Mouse (Mus musculus): ENCODE data around the gene Pik3r3.
A peak's percentile ranks its signal among the peaks of the same experiment; 100 is the strongest.

The Pik3r3 gene

GRCm38 (mm10) chr4:116221140-116221851, at the start of gene Pik3r3:
TSS of gene Pik3r3 (plus strand) at chr4:116221618.
- peak; percentile 96 for DNase-seq (ENCODE audit: low read depth, low spot score)

DNA sequence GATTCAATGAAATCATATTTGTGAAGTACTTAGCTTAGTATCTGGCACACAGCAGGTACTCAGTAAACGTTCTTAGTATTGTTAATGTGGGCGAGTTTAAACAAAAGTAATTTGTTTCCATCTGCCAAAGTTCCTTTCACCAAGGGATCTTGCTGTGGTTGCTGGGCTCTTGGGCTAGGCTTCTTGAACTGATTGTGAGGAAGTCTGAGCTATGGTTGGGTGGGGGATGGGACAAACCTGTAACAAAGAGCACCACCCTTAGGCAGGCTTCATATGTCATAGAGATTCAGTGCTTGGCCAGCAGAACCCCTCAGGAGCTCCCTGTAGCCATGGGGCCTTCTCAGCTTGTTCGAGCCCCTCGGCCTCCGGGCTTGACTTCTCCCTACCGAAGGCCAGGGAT, 48.3 kb upstream of the Pik3r3 start, which contains the start of the genes 1700042G07Rik and Gm49337:
TSS of gene 1700042G07Rik (plus strand) at position 301 of the 400 bp plus-strand sequence.
TSS of gene Gm49337 (plus strand) at position 313 of the 400 bp plus-strand sequence.
- DNase-seq (ENCODE audit: low read depth, low spot score), result no peak

- DNase-seq (ENCODE audit: low read depth, low spot score), result no peak
These were observed 47.7 kb upstream of the Pik3r3 start for GRCm38 (mm10) chr4:116173752-116174151.

DNA sequence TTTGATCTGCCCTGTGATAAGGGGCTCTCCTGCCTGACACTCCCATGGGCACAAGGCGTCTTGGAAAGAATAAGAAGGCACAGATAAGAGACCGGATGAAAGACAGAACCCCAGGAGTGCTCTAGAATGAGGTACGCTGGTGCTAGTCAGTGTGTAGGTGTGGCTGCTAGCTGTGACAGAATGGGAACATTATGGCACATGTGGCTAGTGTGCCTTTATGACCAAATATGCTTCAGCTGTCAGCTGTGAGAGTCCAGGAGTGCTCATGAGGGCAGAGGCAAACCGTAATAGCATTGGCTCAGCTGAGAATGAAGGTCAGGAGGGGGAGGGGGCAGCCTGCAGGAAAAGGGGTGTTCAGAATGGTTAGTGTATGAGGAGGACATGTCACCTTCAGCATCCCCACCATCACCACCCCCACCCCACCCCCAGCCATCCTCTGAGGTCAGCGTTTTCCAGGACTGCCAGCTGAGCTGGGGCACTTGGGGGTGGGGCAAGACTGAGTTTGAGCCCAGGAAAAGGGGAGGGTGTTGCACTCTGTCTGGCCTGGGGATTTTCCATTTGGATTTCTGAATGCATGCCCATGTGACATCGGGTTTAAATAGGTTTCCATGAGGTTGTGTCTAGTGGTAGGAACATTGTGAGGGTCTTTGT, 46.8 kb upstream of the Pik3r3 start:
- peak; percentile 61 for DNase-seq (ENCODE audit: low read depth, low spot score)

GRCm38 (mm10) chr4:116175136-116175535, 46.3 kb upstream of the Pik3r3 start:
- DNase-seq (ENCODE audit: low read depth, low spot score), result no peak

- DNase-seq (ENCODE audit: low read depth, low spot score), result peak; percentile 52
These were observed 45.5 kb upstream of the Pik3r3 start for GRCm38 (mm10) chr4:116175711-116176542.

- no peak for DNase-seq (ENCODE audit: low read depth, low spot score)
These were observed 44.9 kb upstream of the Pik3r3 start for GRCm38 (mm10) chr4:116176543-116176988.

DNA sequence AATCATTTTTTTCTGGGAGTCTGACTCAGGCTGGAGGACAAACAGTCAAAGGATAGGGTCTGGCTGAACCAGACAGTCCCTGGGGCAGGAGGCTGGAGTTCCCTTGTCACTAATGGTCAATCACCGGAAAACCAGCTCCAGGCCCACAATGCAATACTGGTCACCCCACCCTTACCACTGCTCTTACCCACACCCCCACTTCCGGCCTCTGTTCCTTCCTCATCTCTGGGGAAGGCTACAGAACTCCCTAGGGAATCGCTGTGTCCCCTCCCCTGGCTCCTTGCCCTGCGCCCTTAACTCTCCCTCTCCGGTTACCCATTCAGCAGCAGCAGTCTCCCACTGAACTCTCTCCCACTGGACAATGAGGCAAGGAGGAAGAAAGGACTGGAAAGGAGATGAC, 44.3 kb upstream of the Pik3r3 start:
- no peak for DNase-seq (ENCODE audit: low read depth, low spot score)

- DNase-seq (ENCODE audit: low read depth, low spot score), result no peak
These were observed 39.3 kb upstream of the Pik3r3 start for GRCm38 (mm10) chr4:116182079-116182478.

DNA sequence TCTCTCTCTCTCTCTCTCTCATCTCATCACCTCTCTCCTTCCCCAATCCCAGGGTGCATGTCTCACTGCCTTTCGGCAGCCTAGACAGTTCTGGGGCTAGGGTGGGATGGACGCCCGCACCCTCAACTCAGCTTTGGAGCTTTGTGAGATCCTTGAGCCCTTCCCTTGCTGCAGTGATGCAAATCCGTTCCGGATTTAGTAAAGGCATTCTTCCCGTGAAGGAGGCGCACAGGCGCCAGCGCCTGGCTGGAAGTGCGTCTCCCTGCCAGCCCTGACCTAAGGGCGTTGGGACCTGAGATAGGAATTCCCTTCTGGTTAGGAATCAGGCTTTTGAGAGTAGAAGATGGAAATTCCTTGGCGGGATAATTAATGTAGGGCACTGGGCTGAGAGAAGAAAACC, 38.7 kb upstream of the Pik3r3 start:
- no peak for DNase-seq (ENCODE audit: low read depth, low spot score)

DNA sequence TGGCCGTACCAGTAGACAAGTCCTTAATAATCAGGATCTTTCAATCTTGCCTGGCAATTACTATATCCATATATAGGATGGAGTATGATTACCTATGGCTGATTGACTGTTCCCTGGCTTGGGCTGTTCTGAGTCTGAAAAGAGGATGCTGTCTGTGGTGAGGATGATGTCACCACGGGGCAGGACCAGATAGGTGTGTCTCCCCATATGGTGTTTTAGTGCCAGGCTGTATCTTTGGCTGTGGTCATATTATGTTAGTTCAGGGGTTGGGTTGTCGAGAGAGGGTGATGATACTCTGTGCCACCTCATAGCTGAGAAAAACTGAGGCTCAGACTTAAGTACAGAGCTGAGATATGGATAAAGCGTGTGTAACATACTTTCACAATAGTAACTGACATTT, 36.3 kb upstream of the Pik3r3 start:
- no peak for DNase-seq (ENCODE audit: low read depth, low spot score)

DNA sequence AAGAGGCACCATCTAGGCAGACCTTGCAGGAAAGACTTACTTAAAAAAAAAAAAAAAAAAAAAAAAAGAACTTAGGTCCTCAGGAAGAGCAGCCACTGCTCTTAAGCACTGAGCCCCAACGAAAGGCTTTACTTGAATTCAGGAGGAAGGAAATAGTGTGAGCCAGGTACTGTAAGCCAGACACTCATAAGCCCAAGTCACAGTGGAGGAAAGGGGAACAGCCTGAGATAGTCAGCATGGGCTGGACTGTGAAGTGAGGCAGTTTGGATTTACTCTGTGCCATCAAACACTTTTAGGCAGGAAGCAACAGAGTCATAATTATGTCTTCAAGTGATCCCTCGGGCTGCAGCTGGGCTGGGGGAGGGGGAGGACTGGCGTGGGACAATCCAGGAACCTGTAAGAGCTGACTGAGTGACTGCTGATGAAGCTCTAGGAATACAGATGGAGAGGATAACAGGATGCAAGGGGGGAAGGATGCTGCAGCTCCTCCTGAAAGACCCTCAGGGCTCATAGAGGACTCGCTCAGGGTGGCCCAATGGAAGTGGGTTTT, 29.1 kb upstream of the Pik3r3 start:
- DNase-seq (ENCODE audit: low read depth, low spot score), result no peak

- no peak for DNase-seq (ENCODE audit: low read depth, low spot score)
These were observed 27.6 kb upstream of the Pik3r3 start for GRCm38 (mm10) chr4:116193583-116194383.

DNA sequence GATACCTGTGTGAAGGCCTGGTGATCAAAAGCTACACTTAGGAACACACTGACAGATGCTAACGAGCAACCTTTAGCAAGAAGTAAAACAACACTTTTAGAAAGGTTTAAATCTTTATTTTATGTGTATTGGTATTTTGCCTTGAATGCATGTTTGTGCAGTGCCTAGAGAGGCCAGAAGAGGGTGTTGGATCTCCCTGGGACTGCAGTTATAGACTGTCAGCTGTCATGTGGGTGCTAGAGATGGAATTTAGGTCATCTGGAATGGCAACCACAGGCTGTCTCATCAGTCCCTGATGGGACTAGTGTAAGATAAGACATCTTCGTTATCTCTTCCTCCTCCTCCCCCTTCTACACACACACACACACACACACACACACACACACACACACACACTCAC, 23.0 kb upstream of the Pik3r3 start:
- peak; percentile 21 for DNase-seq (ENCODE audit: low read depth, low spot score)

DNA sequence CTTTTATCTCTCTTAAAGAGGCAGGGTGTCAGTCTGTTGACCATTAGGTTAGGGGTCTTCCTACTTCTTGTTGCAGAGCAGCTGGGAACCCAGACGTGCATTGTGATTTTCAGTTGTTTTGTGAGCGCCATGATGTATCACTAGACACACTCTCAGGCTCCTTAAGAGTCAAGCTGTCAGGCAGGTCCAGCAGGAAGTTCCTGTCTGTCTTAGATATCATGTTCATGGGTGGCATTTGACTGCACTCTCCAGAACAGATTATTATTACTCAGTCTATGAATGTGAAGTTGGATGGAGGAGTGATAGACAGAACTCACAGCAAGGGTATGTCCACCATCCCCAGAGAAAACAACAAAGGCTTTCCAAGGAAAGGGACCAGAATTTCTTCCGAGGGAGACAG, 17.0 kb upstream of the Pik3r3 start:
- DNase-seq (ENCODE audit: low read depth, low spot score), result no peak

- no peak for DNase-seq (ENCODE audit: low read depth, low spot score)
These were observed 14.9 kb upstream of the Pik3r3 start for GRCm38 (mm10) chr4:116206531-116206930.

DNA sequence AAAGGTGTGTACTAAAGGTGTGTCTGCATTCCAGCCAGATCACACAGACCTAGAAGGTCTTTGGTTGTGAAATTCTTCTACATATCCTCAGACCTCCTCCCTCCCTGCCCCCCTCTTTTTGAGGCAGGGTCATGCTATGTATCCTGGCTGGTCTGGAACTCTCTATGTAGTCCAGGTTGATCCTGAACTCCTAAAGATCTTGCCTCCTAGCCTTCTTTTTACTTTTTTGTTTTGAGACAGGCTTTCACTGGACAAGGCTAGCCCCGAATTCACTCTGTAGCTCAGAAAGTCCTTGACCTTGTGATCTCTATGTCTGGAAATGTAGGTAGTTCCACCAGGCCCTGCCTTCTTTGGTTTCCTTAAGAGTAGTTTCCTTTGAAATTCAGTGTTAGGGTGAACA, 12.5 kb upstream of the Pik3r3 start:
- DNase-seq (ENCODE audit: low read depth, low spot score), result no peak

DNA sequence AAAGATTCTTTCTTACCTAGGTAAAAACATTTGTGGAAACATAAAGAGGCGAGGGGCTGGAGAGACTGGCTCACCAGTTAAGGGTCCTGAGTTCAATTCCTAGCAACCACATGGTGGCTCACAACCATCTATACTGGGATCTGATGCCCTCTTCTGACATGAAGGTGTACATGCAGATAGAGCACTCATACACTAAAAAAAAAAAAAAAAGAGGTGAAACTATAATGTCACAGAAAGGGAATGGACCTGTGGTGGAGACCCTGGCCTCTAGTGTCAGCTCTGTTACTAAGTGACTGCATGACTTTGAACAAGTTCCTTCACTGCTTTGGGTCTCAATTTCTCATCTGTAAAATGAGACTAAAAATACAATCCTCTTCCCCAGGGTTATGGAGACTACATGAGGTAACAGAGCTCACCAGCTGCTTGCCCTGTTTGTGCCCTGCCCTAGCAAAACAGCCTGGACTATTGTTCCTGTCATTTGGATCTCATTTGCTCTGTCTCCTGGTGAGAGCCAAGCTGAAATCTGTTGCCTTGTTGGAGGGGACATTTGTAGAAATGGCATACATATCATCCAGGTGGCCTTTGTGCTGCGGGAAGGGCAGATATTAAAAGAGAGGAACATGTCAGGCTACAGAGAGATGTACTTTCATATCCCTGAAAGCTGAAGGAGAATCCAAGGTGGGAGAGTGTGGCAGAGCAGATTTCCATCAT, 5.4 kb upstream of the Pik3r3 start:
- DNase-seq (ENCODE audit: low read depth, low spot score), result no peak

DNA sequence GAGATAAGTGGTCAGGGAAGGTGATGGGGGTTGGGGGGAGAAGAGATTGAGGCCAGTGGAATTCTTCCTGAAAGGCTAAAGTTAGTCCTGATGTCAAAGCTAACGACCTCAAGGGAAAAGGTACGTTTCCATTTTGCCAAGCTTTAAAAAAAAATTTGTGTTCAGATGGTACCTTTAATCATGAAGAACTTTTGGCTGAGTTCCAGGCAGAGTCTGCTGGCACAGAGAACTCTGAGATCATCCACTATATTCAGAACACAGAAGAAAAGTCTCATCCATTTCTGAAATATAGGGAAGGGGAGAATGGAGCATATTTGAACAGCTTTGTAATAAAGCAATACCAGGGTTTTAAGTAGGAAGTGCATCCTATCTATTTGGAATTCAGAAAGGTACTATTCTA, 4.4 kb upstream of the Pik3r3 start:
- peak; percentile 47 for DNase-seq (ENCODE audit: low read depth, low spot score)

DNA sequence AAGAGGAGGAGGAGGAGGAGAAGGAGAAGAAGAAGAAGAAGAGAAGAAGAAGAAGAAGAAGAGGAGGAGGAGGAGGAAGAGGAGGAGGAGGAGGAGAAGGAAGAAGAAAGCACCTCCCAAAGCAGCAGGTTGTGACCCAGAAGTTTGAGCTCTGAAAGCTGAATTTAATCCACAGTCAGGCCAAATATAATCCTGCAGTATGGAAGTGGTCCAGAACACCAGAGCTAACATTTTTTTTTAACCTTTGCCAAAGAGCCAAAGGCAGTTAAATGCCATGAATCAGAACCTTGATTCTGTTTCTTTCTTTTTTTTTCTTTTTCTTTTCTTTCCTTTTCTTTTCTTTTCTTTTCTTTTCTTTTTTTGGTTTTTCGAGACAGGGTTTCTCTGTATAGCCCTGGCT, 3.8 kb upstream of the Pik3r3 start:
- peak; percentile 33 for DNase-seq (ENCODE audit: low read depth, low spot score)

Data from 3T3-L1 (cell line).